Comparison of ENCODE assay signal across 12 mouse cellular contexts in the genomic region with DNA sequence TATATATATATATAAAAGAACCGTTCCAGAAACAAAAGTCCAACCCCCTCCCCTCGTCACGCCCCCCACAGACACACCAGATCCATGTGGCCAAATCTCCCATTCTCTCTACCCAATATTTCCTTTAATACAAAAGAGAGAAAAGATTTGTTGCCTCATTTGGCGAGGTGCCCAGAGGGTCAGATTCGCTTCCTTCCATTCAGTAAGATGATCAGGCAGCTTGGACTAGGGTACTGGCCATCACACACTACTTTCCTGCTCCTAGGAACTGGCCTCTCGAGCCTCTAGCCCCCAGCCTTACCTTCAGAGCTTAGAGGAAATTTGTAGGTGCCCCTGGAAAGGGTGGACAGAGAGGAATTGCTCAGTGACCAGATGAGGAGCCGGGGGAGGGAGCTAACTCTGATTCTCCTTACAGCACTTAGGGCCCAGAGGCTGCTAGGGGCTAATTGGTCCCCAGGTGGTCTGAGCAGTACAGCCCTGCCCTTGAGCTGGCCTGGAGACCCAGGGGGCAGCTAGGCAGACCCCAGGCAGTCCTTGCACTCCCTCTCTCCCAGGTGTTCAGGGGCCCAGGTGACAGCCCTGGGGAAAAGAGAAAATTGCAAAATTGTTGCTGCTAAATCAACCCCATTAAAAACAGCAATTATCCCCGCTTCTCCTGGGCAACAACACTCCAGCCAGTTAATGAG.
A peak's percentile ranks its signal among the peaks of the same experiment; 100 is the strongest.
DNase-seq lines count a peak whose midpoint lies in the region; ATAC-seq and TF ChIP-seq lines count a peak whose summit lies in the region.
"Had no signal": no experiment of that assay in that cellular context is flagged by ENCODE, and none has a peak within 500 bp of the region (broad histone marks: within the 10 kb centered on the region; RNA-seq: fewer than 3 reads in every experiment).

No protein-coding gene starts in this region.

- H3K27me3 ChIP-seq in heart, embryonic 10.5 days (ENCODE audit: insufficient read depth, poor library complexity, severe bottlenecking) = peaks cover 23% of the 10 kb centered on the region; the same call in 1 of the 2 replicates
- H3K27me3 ChIP-seq in kidney, postnatal 0 days (ENCODE audit: insufficient read depth, low read length) = no peaks in the 10 kb centered on the region
- H3K27me3 ChIP-seq: hindbrain, embryonic 15.5 days; liver, embryonic 13.5 days had no signal

- H3K9ac ChIP-seq in kidney, postnatal 0 days (ENCODE audit: low read depth, low read length) = no peak overlapping the region
- H3K9ac ChIP-seq: embryonic facial prominence, embryonic 12.5 days; forebrain, embryonic 12.5 days; hindbrain, embryonic 15.5 days; liver, embryonic 13.5 days had no signal

- H3K27ac ChIP-seq in heart, embryonic 10.5 days = no peak overlapping the region
- H3K27ac ChIP-seq in kidney, postnatal 0 days = no peak overlapping the region
- H3K27ac ChIP-seq: embryonic facial prominence, embryonic 12.5 days; forebrain, embryonic 12.5 days; hindbrain, embryonic 15.5 days; liver, embryonic 13.5 days had no signal

- DNase-seq in heart, postnatal 14 days = peak; percentile 16 to 31
- no peak for DNase-seq in heart, embryonic 10.5 days (ENCODE audit: low spot score)
- DNase-seq in retina, postnatal 1 day = peak; percentile 17
- DNase-seq in retina, embryonic 14.5 days (ENCODE audit: low spot score) = no peak
- peak; percentile 64 for DNase-seq in kidney, postnatal 0 days (ENCODE audit: low spot score)
- no peak for DNase-seq in urinary bladder, adult 2 months (ENCODE audit: low spot score)
- DNase-seq: liver, embryonic 13.5 days had no signal

- TF ChIP-seq CTCF in kidney, postnatal 0 days (IDR thresholded peaks at IDR 0.05; ENCODE audit: low read depth) = no peak

- WGBS in heart, embryonic 10.5 days = 73% methylated on average over 8 of the region's 8 CpGs
- WGBS in kidney, postnatal 0 days = 43% methylated on average over 8 of the region's 8 CpGs

- ATAC-seq in kidney, postnatal 0 days (replicated peaks; ENCODE audit: low FRiP score, low read depth) = no peak
- ATAC-seq in granulocyte monocyte progenitor cell, adult 5-6 weeks (replicated peaks; ENCODE audit: poor library complexity, severe bottlenecking) = no peak
- no peak for ATAC-seq in monocyte, adult 5-6 weeks (replicated peaks; ENCODE audit: insufficient number of reproducible peaks, low FRiP score, low TSS enrichment, poor library complexity, severe bottlenecking)

- no peak overlapping the region for H3K4me2 ChIP-seq in kidney, postnatal 0 days (ENCODE audit: low read length)
- H3K4me2 ChIP-seq: embryonic facial prominence, embryonic 12.5 days; forebrain, embryonic 12.5 days; hindbrain, embryonic 15.5 days; liver, embryonic 13.5 days had no signal

- no peaks in the 10 kb centered on the region for H3K36me3 ChIP-seq in heart, embryonic 10.5 days
- H3K36me3 ChIP-seq in kidney, postnatal 0 days (ENCODE audit: insufficient read depth, low read length) = no peaks in the 10 kb centered on the region
- H3K36me3 ChIP-seq: embryonic facial prominence, embryonic 12.5 days; forebrain, embryonic 12.5 days; hindbrain, embryonic 15.5 days; liver, embryonic 13.5 days had no signal

- 0 out of 2 replicates have a peak, but pooled peaks cover 3% of the 10 kb centered on the region for H3K4me1 ChIP-seq in heart, embryonic 10.5 days
- H3K4me1 ChIP-seq in kidney, postnatal 0 days (replicated peaks; ENCODE audit: insufficient read depth, low read length) = 0 out of 2 replicates have a peak, but pooled peaks cover 4% of the 10 kb centered on the region
- H3K4me1 ChIP-seq: hindbrain, embryonic 15.5 days; liver, embryonic 13.5 days had no signal

- H3K9me3 ChIP-seq in heart, embryonic 10.5 days = no peaks in the 10 kb centered on the region
- H3K9me3 ChIP-seq in kidney, postnatal 0 days (replicated peaks; ENCODE audit: low read length) = no peaks in the 10 kb centered on the region
- H3K9me3 ChIP-seq: embryonic facial prominence, embryonic 12.5 days; forebrain, embryonic 12.5 days; hindbrain, embryonic 15.5 days; liver, embryonic 13.5 days had no signal

- H3K4me3 ChIP-seq in heart, embryonic 10.5 days = no peak overlapping the region
- no peak overlapping the region for H3K4me3 ChIP-seq in kidney, postnatal 0 days (replicated peaks; ENCODE audit: low read depth, low read length)
- H3K4me3 ChIP-seq: embryonic facial prominence, embryonic 12.5 days; forebrain, embryonic 12.5 days; hindbrain, embryonic 15.5 days; liver, embryonic 13.5 days had no signal

- intact Hi-C loops in heart, postnatal 14 days (cut with DNase I) = no loop called here

Comparison
In these comparisons a context has a peak if more than half of its experiments do, and no peak if none do; other contexts are left out.
1. DNase-seq: peak in heart, postnatal 14 days (2 of 2), retina, postnatal 1 day (single experiment) and kidney, postnatal 0 days (single experiment); none in heart, embryonic 10.5 days (single experiment), retina, embryonic 14.5 days (single experiment) and urinary bladder, adult 2 months (single experiment).